Mouse (Mus musculus): ENCODE measurements around the gene Timm17b.

DNA sequence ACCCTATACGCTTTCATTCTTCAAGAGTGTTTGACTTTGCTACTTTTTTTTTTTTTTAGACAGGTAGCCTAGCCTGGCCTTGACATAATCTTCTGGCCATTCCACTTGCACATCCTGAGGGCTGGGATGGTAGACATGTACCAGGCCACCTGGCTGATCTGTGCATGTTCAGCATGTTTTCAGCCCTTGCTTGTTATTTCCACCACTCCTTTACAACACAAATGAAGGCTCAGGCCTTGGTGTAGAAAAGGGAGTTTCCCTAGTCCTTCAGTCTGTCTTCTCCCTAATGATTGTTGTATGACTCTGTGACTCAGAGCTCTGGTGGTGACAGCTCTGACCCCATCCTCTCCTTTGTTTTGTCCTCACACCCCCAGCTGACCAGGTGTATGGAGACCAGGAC, 32.0 kb upstream of the Timm17b start:
- TF ChIP-seq CTCF (IDR thresholded peaks at IDR 0.05 in 2 of 3, conservative IDR thresholded peaks at IDR 0.05 in 1 of 3; ENCODE audit: control insufficient read depth in 1 of 3, insufficient read depth in 1 of 3, low read depth in 2 of 3, low read length in 3 of 3, poor library complexity in 1 of 3, severe bottlenecking in 1 of 3) = no peak
- no peak for TF ChIP-seq POLR2A (IDR thresholded peaks at IDR 0.05; ENCODE audit: control insufficient read depth in 1 of 2, insufficient read depth in 1 of 2, low read depth in 1 of 2, low read length in 2 of 2, poor library complexity in 1 of 2)
- TF ChIP-seq ZMIZ1 (IDR thresholded peaks at IDR 0.05; ENCODE audit: low read depth, low read length) = no peak
- no peak for TF ChIP-seq MAFK (IDR thresholded peaks at IDR 0.05; ENCODE audit: borderline replicate concordance, low read depth, low read length)
- no peak for TF ChIP-seq ZKSCAN1 (IDR thresholded peaks at IDR 0.05; ENCODE audit: low read depth, low read length)
- TF ChIP-seq ETS1 (IDR thresholded peaks at IDR 0.05; ENCODE audit: low read depth, low read length) = no peak
- TF ChIP-seq ZC3H11A (IDR thresholded peaks at IDR 0.05; ENCODE audit: low read depth, low read length) = no peak
- no peak for TF ChIP-seq CHD2 (IDR thresholded peaks at IDR 0.05; ENCODE audit: low read length)
- no peak for TF ChIP-seq GABPA (IDR thresholded peaks at IDR 0.05; ENCODE audit: low read depth, low read length)
- TF ChIP-seq GATA1 (IDR thresholded peaks at IDR 0.05; ENCODE audit: low read depth, low read length) = no peak
- no peak for TF ChIP-seq RAD21 (IDR thresholded peaks at IDR 0.05; ENCODE audit: low read depth, low read length)
